Mouse (Mus musculus): ENCODE measurements around the gene Lbx2.

DNA sequence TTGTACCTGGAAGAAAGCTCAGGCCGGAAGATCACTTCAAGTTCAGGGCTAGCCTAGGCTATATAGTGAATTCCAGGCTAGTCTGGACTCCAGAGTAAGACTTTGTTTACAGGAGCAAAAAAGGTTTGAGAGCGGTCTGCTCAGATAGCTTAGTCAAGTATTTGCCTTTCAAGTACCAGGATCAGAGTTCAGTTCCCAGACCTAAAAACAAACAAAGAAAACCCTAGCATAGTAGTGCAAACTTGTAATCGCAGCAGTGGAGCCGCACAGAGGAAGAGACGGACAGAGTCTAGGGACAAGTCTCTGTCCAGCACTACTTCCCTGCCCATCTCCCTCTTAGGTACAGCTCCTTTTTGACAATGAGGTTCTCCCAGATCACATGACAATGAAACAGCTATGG, 6.0 kb upstream of the Lbx2 start:
- TF ChIP-seq POLR2A (IDR thresholded peaks at IDR 0.05; ENCODE audit: extremely low read depth, insufficient read depth, low read length) (no peak), CTCF (IDR thresholded peaks at IDR 0.05; ENCODE audit: extremely low read depth, insufficient read depth, low read length) (no peak)
